Mouse (Mus musculus) liver, embryonic 14.5 days (tissue): ENCODE results near the gene Ankrd13d. TPM values are rescaled to one million over a fixed set of nuclear protein-coding genes. Genes with fewer than 3 reads are reported as not detected.

Source experiments
- ATAC-seq: fragments of 200-750 bp; cut with Nextera tagmentation; 2 replicates; pipeline ENCODE4 v1.8.0; 2017; ENCODE audit warnings: moderate number of reproducible peaks, mild to moderate bottlenecking, moderate library complexity; ENCODE audit not compliant: insufficient read depth
- DNase-seq, 3 experiments: peaks; one replicate each; pipeline ENCODE4 v3.0.0-alpha.2; 2012 to 2013; ENCODE audit warnings: low read depth in 3 of 3, low spot score in 3 of 3
- H3K27ac ChIP-seq: fragments of 300-500 bp; sonication (generic); 2 replicates; pipeline ENCODE4 v1.5.1; 2014; ENCODE audit warnings: moderate library complexity, mild to moderate bottlenecking, control low read depth, inconsistent platforms
- H3K27me3 ChIP-seq: fragments of 300-500 bp; sonication (generic); 2 replicates; pipeline ENCODE4 v1.6.1; 2014; ENCODE audit warnings: mild to moderate bottlenecking, low read length, moderate library complexity; ENCODE audit not compliant: control insufficient read depth, insufficient read depth
- H3K36me3 ChIP-seq: fragments of 300-500 bp; sonication (generic); replicated peaks from 2 replicates; pipeline ENCODE4 v1.6.1; 2014; ENCODE audit warnings: low read depth; ENCODE audit not compliant: control insufficient read depth, insufficient read depth
- H3K4me1 ChIP-seq, 2 experiments: fragments of 200-500 bp in 1 of 2; fragments of 300-500 bp in 1 of 2; sonication (generic) in 1 of 2; replicated peaks; 2 replicates each; pipeline ENCODE4 v1.6.1; 2012 to 2014; ENCODE audit warnings: antibody characterized with exemption in 1 of 2, inconsistent platforms in 1 of 2, low read length in 1 of 2; ENCODE audit not compliant: control insufficient read depth in 2 of 2, insufficient read depth in 2 of 2
- H3K4me2 ChIP-seq: fragments of 300-500 bp; sonication (generic); 2 replicates; pipeline ENCODE4 v1.6.1; 2014; ENCODE audit warnings: low read depth, mild to moderate bottlenecking, control low read depth, moderate library complexity
- H3K4me3 ChIP-seq, 2 experiments: fragments of 200-500 bp in 1 of 2; fragments of 300-500 bp in 1 of 2; sonication (generic) in 1 of 2; 2 replicates each; pipeline ENCODE4 v1.5.1; 2012 to 2014; ENCODE audit warnings: low read depth in 2 of 2, low read length in 2 of 2, mild to moderate bottlenecking in 2 of 2, control low read depth in 1 of 2, inconsistent platforms in 1 of 2, moderate library complexity in 1 of 2; ENCODE audit not compliant: insufficient read depth in 1 of 2
- H3K9ac ChIP-seq: fragments of 300-500 bp; sonication (generic); replicated peaks from 2 replicates; pipeline ENCODE4 v1.6.1; 2014; ENCODE audit warnings: mild to moderate bottlenecking, control low read depth, moderate library complexity
- H3K9me3 ChIP-seq: fragments of 300-500 bp; sonication (generic); 2 replicates; pipeline ENCODE4 v1.6.1; 2016; ENCODE audit warnings: low read length, mixed read lengths; ENCODE audit not compliant: control insufficient read depth
- CTCF ChIP-seq: IDR thresholded peaks from 2 replicates; pipeline ENCODE4 v1.5.1; 2016; ENCODE audit warnings: antibody characterized with exemption, low read depth, control low read depth
- EP300 ChIP-seq: IDR thresholded peaks from 2 replicates; pipeline ENCODE4 v1.6.1; 2016; ENCODE audit warnings: antibody characterized with exemption, low read depth
- WGBS: fragments of 180-500 bp; shearing (Covaris S2); extraction: QIAGEN DNeasy Blood & Tissue Kit; methylation state at CpG from one replicate; pipeline ENCODE4 v1.1.7; 2014; ENCODE audit not compliant: insufficient replicate concordance; 5-methylcytosine and 5-hydroxymethylcytosine counted together
- polyA plus RNA-seq, 2 experiments: library from polyadenylated mRNA; depleted of rRNA in 1 of 2; stranded (reverse) in 1 of 2; unstranded in 1 of 2; fragments of >200 nt; fragmentation: Nextera tagmentation in 1 of 2; extraction: Ambion mirVana in 1 of 2; gene quantifications; 2 replicates each; pipeline versions ENCODE4 v1.2.1 to v1.2.3; 2012 to 2014

Ankrd13d gene
- polyA plus RNA-seq, 2 experiments, result 0.66 to 1.3 TPM

DNA sequence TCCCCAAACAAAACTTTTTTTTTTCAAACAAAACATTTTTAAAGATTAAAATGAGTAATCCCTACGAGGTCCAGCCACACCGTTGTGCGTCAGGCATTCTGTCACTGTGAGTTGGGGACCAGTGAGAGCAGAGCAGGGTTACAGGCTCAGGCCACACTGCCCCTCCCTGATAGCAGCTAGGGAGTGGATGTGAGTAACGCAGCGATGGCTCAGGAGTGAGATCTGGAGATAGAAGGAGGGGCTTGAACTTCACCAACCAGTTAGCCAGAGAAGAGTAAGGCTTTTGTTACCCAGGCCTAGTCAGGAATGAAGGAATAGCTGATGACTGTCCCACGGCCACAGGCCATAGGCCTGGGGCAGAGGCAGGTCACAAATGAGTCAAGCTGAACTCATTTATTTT lies 38.2 kb downstream of the Ankrd13d start:
- TF ChIP-seq EP300 (no peak), CTCF (no peak)
- Histone ChIP-seq H3K4me2 (no peak overlapping the region), H3K4me3 (no peak overlapping the region), H3K27ac (no peak overlapping the region), H3K4me1 (no peaks in the 10 kb centered on the region), H3K36me3 (no peaks in the 10 kb centered on the region), H3K27me3 (no peaks in the 10 kb centered on the region; the same call in 1 of the 2 replicates), H3K9me3 (no peaks in the 10 kb centered on the region), H3K9ac (no peak overlapping the region)
- DNase-seq, result no peak
- ATAC-seq, result no peak
- 63% methylated on average over 6 of the region's 6 CpGs for WGBS

DNA sequence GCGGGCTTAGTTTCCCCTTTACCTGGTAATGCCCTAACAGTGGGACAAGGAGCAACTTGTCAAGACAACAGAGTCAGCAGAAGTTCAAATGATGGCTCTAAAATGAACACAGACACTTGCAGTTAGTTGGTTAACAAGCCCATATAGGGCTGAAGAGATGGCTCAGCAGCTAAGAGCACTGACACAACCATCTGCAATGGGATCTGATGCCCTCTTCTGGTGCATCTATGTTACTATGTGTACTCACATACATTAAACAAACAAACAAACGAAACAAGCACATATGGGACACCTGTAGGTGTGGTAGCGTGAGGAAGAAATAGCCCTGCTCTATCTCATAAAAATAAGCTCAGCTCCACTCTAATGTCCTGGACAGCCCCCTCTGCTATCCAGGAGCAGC lies 40.5 kb downstream of the Ankrd13d start:
- TF ChIP-seq EP300 (no peak), CTCF (peak; percentile 44)
- Histone ChIP-seq H3K4me1 (no peaks in the 10 kb centered on the region), H3K9ac (no peak overlapping the region), H3K36me3 (no peaks in the 10 kb centered on the region), H3K9me3 (no peaks in the 10 kb centered on the region), H3K27ac (no peak overlapping the region), H3K4me2 (no peak overlapping the region), H3K4me3 (no peak overlapping the region), H3K27me3 (no peaks in the 10 kb centered on the region; the same call in 1 of the 2 replicates)
- WGBS, result 37% methylated on average over 3 of the region's 3 CpGs
- no peak for DNase-seq
- no peak for ATAC-seq

GRCm38 (mm10) chr19:4240247-4240668 lies 42.7 kb downstream of the Ankrd13d start:
- DNase-seq (no peak), ATAC-seq (no peak)
- Histone ChIP-seq H3K4me2 (no peak overlapping the region), H3K4me3 (no peak overlapping the region), H3K27me3 (no peaks in the 10 kb centered on the region; the same call in 1 of the 2 replicates), H3K9me3 (no peaks in the 10 kb centered on the region), H3K27ac (no peak overlapping the region), H3K9ac (no peak overlapping the region), H3K36me3 (no peaks in the 10 kb centered on the region), H3K4me1 (no peaks in the 10 kb centered on the region)
- TF ChIP-seq EP300, result no peak
- TF ChIP-seq CTCF, result no peak
- 53% methylated on average over 8 of the region's 8 CpGs for whole genome bisulfite sequencing

- Histone ChIP-seq H3K4me2 (no peak overlapping the region), H3K27ac (no peak overlapping the region), H3K27me3 (no peaks in the 10 kb centered on the region), H3K9me3 (no peaks in the 10 kb centered on the region), H3K9ac (no peak overlapping the region), H3K4me1 (peaks cover 5 to 13% of the 10 kb centered on the region in 2 experiments; a peak in 3 of 4 replicates), H3K4me3 (no peak overlapping the region), H3K36me3 (no peaks in the 10 kb centered on the region)
- WGBS, result 66% methylated on average over 4 of the region's 4 CpGs
- TF ChIP-seq CTCF, result no peak
- no peak for TF ChIP-seq EP300
- ATAC-seq (no peak), DNase-seq (no peak)
These were observed 48.4 kb downstream of the Ankrd13d start for GRCm38 (mm10) chr19:4234548-4234947.

GRCm38 (mm10) chr19:4232651-4233050 lies 50.3 kb downstream of the Ankrd13d start:
- Histone ChIP-seq H3K4me2 (peak overlapping the region; percentile 82), H3K9ac (peak overlapping the region; percentile 63; the same call in 1 of the 2 replicates), H3K27me3 (no peaks in the 10 kb centered on the region; the same call in 1 of the 2 replicates), H3K4me3 (peak overlapping the region in 1 of 2 experiments; percentile 68; a peak in 1 of 4 replicates), H3K27ac (no peak overlapping the region), H3K36me3 (no peaks in the 10 kb centered on the region), H3K4me1 (peaks cover 5 to 13% of the 10 kb centered on the region in 2 experiments; a peak in 3 of 4 replicates), H3K9me3 (no peaks in the 10 kb centered on the region)
- DNase-seq, result no peak
- ATAC-seq, result no peak
- 66% methylated on average over 7 of the region's 7 CpGs for WGBS
- TF ChIP-seq CTCF, result no peak
